Mouse (Mus musculus): ENCODE measurements around the gene Ankrd6.

Gene Ankrd6

DNA sequence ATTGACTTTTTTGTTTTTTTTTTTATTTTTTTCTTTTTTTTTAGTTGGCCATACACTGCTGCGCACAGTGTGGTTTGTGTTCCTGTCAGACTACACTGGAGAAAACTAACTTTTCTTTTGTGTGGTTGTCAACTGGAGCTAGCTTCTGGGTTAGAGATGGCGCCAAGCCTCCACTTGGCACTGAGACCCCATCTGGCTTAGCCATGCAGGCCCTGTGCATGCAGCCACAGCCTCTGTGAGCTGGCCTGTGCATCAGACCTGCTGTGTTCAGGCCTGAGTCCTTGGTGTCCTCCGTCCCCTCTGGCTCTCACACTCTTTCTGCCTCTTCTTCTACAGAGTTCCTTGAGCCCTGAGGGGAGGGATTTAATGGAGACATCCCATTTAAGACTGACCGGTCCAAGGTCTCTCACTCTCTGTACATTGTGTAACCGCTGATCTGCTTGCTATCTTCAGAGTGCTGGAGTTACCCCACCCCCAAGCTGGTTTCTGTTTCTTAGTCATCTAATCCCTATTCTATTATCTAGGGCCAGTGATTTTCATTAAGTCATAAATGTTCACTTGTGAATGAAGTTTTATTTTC lies 96.9 kb downstream of the Ankrd6 start:
- DNase-seq = no peak

DNA sequence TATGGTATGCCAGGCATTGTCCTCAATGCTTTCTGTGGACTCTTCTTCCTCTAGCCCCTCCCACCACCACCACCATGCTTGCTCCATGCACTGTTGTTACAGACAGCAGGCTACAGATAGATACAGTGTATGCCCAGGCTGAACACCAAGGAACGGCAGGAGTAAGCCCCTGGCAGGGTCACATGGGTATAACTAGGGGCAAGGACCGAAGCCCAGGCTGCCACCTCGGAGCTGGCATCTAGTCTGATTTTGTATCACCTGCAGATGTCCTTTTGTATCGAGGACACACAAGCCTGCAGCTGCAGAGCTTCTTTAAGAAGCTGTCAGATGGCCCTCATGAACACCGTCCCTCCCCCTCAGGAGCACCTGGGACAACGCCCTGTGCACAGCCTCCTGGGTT lies 97.8 kb downstream of the Ankrd6 start:
- DNase-seq = no peak

DNA sequence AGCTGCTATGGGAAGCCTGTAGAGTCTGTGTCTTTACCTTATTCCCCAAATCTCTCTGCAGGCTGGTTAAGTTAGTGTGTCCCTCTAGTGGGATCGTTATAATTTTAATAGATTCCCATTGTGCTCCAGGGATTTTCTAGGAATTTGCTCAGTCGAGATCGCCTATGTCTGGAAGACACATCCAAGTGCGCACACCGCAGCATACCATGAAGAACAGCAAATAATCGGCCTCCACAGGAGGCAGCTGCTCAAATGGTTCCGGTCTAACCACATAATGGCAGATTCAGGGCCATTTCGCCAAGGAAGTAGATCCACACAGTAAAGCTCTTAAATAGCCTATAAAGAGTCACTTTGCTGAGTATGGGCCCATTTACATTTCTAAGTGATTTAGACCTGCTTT lies 98.3 kb downstream of the Ankrd6 start:
- no peak for DNase-seq

DNA sequence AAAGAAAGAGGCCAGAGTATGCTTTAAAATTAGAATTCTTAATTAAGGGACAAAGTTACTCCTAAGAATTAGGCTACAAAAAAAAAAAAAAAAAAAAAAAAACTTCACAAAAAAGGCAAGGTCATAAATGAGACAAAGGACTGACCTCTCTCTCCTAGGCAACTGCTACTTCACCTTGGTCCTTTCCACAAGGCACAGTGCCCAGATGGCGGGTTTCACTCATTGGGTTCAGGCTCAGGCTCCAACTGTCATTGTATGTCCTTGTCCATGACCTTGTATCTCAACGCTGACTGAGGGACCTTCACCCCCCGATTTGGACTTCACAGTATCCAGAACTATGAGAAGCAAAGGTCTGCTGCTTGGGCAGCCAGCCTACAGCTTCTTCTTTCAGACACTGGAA lies 112.2 kb downstream of the Ankrd6 start:
- no peak for DNase-seq

DNA sequence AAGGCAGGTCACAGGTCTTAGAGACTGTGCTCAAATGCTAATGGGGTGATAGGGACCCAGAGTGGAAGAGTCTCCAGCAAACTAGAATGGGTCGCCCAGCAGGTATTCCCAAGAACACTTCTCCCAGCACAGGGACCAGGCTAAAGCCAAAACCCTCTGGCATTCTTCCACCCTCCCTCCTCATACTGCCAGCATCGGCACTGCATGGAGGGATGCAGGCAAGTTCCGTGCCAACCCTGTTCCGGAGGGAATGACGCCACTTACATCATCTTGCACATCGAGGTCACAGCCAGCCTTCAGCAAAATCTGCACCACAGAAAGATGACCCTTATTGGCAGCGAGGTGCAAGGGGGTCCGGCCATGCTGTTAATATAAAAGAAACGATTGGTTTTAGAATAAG lies 114.6 kb downstream of the Ankrd6 start:
- no peak for DNase-seq

DNA sequence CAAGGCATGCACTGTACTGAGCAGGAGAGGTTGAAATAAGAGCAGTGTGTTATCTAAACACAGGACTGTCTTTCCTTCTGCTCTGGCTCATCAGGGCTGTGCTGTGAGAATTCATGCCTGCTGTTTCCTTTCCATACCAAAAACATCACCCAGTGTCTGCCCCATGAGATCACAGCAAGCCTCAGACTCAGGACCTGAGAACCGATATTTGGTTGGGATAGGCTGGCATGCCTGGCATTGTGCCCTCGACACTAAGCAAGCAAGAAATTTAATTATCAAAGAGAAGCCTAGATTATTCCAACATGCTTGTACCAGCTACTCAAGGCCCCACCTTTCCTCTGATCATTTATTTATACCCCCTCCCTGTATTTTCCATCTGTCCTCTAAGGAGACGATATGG lies 116.1 kb downstream of the Ankrd6 start:
- DNase-seq = no peak

DNA sequence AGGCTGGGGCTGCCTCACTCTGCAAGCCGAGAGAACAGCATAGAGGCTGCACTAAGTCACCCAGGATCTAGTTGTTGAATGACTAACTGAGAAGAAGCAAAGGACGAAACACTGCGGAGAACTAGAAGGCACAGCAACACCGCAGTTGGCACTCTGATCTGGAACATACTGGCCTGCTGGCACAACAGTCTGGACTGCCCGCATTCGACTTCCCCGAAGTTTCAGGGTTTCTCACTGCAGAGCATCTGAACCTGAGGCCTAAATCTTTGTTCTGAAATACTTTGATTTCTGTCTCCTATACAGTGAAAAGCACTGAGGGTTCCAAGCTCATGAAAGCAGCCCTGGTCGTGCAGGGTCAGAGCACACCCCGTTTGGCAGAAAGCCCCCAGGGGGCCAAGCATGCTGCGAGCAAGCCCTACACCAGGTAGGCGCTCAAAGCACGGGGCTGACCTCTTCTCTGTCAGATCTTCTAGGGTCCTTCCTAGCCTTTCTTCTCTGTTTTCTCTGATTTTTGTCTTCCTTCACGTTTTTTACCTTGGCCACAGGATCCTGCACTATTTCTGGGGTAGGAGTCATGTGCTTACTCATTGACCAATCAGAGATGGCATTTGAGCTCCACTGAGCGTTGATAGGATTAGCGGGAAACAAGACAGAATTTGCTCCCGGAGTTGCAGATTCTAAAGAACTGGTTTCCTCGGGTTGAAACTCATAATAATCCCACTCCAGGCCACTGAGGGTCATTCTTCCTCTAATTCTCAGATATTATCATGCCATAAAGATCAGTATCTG lies 117.0 kb downstream of the Ankrd6 start:
- DNase-seq = no peak

DNA sequence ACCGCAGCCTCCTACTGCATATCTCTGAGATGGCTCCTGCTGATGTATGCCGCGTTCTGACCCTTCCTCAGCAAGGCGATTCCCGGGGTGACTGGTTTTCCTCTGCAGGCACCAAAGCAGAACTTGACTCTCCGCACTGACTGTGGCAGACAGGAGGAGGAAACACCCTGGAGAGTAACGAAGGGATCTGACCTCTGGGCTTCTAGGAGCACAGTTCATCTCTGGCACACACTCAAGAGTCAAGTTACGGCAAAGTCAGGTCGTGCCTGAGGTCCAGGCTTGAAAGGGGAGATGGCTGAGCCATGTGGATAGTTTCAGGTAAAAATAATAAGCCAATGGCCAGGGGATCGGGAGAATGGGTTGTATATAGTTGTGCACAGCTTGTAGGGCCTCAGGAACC lies 121.3 kb downstream of the Ankrd6 start:
- DNase-seq = no peak

DNA sequence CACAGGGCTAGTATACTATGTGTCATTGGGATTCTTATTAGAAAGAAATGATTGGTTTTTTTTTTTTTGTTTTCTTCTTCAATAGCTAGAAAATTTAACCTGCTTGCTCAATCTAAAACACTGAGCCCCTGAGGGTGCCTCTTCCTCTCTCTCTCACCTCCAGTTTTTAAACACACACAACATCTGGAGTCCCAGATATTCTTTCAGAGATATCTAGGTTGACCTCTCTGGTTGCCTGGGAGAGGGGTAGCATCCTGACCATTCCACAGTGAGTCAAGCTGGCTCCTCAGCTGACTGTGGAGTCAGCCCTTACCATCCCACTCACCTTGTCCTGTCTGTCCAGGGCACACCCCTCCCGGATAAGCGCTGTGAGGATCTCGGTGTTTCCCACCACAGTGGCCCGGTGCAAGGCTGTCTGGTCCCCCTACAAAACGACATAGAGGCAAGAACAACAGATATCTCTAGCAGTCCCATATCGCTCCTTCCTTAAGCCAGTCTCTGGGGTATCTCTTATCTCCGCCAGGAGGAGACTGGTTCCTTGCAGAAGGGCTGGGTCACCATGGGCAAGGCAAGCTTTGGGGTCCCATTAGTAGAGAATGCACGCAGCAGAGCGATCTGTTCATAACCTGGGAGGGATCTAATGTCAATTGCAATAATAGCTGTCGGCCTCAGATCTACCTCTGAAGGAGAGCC lies 122.1 kb downstream of the Ankrd6 start:
- DNase-seq = no peak

DNA sequence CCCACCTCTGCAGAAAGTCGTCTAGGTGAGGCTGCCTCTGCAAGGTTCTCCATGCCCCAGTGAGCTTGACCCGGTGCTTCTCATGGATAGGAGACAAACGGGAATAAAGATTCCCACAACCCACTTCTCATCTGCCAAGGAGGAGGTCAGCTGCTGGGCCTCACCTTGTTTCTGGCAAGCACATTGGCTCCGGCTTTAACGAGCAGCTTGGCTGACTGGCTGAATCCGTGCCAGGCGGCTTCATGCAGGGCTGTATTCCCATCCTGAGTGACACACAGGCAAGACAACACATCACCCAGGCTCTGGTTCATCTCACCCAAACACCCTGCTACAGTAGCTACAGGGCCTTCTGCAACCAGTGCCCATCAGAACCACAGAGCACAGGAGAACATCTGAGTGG lies 123.7 kb downstream of the Ankrd6 start:
- DNase-seq = peak; percentile 94

DNA sequence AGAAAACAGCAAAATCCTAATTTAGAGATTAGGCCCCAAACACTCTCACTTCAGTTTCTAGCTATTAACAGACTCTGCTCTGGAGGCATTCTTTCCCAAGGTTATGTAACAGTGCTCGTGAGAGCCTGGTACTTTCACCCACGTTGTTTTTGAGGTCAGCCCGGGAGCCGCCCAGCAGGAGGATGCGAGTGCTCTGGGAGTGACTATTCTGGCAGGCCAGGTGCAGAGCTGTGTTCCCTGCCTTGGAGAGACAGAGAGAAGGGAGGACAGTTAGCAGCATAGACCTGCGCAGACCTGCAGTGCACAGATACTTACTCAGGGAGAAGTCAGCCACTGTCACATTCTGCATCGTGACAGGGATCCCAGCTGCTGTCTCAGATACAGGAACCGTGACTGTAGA lies 126.4 kb downstream of the Ankrd6 start:
- DNase-seq = no peak

DNA sequence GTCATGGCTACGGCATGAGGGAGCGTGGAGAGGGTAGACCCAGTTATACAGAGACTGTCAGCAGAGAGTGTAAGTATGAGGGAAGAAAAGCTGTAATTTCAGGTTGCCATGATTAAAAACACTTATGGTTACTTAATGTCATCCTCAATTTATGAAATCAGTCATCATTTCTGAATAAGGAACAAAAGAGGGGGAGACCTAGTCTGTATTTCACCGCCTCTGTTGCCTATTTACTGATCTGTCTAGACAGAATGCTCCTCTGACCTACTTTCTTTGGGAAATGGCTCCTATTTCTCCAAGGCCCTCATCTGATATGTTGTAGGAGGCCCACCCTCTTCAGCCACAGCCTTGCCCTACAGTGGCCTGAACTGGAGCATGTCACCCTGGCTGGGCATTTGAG lies 130.0 kb downstream of the Ankrd6 start:
- no peak for DNase-seq

DNA sequence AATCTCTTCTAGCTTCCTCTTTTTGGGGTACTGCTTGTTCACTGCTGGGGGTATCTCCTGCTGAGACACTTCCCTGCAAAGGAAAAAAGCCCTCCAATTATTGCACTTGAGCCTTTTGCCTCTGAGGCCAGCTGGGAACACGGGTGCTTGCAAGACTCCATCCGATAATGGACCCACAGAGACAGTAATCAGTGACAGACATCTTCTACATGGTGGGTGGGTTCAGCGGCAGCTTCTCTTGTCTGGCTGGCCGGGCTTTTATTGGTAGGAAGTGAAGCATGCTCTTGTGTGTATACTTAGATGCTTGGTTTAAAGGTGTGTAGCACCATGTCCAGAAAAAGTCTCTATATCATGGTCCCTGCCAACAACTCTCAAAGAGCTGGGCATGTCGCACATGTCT lies 133.2 kb downstream of the Ankrd6 start:
- DNase-seq = no peak

DNA sequence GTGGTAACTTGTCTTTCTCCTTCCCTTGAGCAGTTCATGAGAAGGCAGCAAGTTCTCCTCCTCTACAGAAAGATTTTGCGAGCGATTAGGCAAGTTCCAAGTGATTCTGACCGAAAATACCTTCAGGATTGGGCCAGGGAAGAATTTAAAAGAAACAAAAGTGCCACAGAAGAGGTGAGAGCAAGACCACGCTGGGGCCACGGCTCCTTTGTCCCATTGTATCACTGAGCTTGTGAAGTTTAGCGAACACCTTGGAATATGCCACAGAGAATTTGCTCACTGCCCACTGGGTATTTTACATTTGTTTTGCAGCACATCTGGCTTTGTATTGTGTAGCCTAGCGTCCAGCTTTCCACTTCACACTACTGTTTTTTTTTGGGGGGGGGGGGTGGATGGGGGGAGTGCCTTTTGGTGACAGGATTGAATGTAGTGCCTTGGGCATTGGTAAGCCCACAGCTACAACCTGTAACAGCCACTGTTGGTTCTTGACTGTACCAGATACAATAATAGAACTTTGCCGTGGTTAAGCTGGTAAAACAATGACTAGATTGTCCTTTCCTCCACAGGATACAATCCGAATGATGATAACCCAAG lies 150.0 kb downstream of the Ankrd6 start:
- no peak for DNase-seq

DNA sequence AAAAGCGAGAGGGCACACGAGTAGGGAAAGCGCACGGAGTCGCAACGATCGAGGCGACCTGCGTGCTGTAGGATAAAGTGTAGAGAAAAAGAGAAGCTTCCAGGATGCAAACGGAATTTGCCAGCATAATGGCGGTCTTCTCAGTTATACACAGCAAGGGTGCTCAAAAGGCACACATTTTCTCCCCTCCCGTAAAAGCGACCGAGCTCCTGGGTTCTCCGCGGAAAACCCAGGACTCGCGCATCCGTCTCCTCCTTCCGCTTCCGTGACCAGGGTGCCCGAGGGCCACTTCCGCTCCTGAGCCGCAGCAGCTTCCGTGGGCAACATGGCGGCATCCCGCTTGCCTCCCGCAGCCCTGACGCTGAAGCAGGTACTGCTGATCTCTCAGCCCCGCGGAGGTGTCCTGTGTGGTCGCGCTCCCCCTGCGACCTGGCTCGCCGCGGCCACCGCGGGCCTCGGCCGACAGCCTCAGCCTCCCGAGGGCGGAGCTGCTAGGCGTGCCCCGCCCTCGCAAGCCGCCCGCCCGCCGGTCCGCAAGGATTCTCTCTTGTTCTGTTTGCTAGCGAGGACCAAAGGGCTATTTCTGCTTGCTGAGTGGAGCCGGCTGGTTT lies 150.6 kb downstream of the Ankrd6 start, which contains the start of gene Lyrm2:
TSS of gene Lyrm2 (plus strand) at position 288 of the 611 bp plus-strand sequence.
- DNase-seq = peak; percentile 98

DNA sequence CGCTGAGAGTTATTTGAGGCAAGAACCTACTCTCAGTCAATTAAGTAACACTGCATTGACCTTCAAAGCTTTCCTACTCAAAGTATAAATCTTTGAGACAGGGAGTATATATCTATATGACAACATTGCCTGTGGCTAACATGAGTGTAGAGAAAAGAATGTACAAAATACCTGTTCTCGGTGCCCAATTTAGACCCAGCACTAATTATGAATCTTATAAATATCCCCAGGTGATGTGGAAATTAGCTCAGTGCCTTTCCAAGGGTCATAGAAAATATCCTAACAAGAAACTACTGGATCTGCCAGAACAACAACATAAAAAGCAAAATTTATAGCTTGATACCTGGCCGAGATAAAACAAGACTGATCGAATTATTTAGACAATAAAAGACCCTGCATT lies 151.7 kb downstream of the Ankrd6 start:
- DNase-seq = no peak

DNA sequence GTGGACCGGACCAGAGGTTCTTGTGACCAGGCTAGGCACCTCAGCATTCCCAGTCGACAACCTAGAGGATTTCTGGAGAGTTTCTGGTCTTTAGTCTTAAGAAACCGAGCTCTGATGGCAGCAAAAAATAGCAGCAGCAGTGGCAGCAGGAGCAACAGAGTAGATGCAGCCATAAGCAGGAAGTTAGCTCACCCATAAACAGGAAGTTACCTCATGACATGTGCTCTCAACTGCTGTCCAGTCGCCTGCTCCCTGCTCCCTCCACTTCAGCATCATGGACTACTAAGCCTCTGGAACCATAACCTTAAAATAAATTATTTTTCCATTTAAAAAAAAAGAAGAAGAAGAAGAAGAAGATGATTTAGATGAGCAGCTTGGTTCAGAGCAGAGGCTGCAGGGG lies 161.6 kb downstream of the Ankrd6 start:
- DNase-seq = peak; percentile 75

DNA sequence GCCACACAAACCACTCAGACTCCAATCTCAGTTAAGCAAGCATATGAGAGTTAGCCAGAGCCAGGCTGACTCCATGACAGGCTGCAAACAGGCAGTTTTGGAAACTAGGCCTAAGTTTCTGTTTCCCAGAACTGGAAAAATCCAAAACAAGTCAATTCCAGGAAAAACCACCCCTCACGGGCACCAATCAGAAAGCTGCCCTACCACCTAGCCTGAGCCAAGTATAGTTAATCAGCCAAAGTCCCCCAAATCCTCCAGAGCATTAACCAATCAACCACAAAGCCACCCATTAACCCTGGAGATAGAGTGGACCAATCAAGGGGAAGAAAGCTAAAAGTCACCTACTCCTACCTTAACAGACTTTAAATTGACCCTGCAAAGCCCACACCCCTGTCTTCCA lies 163.5 kb downstream of the Ankrd6 start:
- no peak for DNase-seq

DNA sequence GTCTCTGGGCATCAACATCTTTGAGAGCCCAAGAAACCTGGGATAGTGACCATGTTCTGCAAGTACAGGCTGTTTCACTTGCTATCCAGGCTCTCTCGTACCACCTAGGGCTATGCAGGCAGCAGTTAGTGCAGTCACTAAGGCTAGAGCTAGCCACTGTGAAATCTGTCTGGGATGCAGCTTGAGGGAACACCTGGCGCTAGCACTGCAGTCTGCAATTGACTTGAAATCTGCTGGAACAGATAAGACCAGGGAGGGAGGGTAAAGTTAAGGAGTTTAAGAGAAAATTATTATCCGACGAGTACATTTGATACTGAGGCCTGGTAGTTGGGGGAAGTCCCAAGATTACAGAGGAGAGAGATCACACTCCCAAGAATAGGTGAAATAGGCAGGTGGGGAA lies 170.6 kb downstream of the Ankrd6 start:
- DNase-seq = no peak

DNA sequence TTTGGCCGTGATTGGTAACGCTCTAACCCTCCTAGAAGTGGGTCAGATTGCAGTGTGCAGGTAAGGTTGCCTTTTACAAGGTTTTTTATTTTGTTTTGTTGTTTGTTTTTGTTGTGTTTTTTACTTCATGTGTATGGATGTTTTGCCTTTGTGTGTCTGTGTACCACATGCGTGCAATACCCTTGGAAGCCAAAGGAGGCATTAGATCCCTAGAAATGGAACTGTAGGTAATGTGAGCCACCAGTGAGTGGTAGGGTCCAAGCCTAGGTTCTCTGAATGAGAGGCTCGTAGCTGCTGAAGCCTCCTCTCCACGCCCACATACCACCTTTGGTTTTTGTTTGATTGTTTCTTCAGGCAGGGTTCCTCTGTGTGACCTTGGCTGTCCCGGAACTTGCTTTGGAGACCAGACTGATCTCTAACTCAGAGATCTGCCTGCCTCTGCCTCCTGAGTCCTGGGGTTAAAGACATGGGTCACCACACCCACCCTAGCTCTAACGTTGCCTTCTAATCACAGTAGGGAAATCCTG lies 180.3 kb downstream of the Ankrd6 start:
- no peak for DNase-seq

DNA sequence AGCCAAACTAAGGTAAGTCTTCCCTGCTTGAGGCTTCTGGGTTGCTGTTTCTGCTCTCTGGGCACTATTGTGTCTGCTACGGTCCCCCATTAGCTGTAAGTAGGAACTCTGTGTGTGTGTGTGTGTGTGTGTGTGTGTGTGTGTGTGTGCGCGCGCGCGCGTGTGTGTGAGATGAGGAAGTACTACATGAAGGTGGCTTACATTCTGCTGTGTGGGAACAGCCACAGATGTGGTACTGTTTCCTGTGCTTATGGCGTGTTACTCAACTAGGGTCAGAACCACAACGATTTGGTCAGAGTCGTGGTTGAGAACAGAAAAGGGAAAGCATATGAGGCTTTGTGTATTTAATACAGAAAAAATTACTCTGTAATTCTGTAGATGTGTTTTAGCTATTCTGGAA lies 182.6 kb downstream of the Ankrd6 start:
- no peak for DNase-seq

DNA sequence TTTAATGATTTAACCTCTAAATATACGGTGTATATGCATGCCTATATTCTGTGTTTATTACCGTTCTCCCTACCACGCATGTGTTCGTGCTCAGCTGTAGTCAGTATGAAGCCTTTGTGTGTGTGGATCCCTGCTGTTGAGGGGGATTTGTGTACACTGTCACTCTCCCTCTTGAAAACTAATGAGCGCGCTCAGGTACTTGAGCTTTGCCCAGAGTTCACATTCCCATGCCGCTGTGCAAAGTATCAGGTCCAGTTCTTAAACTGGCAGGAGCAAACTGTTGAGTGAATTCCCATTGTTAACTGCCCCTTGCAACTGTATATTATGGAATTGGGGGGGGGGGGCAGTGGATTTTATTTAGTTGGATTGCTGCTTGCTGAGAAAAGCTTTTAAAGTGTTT lies 183.2 kb downstream of the Ankrd6 start:
- DNase-seq = no peak

DNA sequence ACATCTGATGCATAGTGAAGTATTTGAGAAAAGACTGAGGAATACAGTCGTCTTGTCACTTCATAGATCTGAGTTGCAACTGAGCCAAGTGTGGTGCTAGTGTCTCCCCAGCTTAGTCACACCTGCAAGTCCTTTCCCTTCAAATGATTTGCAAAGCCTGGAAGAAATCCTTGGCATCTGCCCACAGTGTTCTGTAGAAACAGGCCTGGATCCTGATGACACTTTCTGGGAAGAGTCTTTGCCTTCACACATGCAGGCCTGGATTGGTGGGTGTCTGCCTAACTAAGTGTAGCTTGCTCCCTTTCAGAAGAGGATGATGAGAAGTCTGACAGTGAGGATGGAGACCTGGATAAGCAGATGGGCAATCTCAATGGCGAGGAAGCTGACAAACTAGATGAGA lies 193.2 kb downstream of the Ankrd6 start:
- DNase-seq = no peak
